Mouse (Mus musculus) myocyte (in vitro differentiated cells): ENCODE data around the gene Rapgef6.

Source experiments
- CEBPB ChIP-seq: IDR thresholded peaks from 2 replicates; pipeline ENCODE4 v1.6.1; 2011; ENCODE audit warnings: mild to moderate bottlenecking, moderate library complexity; ENCODE audit not compliant: poor library complexity, insufficient read depth, severe bottlenecking
- MAX ChIP-seq: IDR thresholded peaks from one replicate; pipeline ENCODE4 v1.6.1; 2011; ENCODE audit warnings: low read depth, mild to moderate bottlenecking, control low read depth
- MYOD1 ChIP-seq, 3 experiments: IDR thresholded peaks; one replicate each; pipeline ENCODE4 v1.6.1; 2011; ENCODE audit warnings: control low read depth in 2 of 3, low read depth in 2 of 3, mild to moderate bottlenecking in 2 of 3, moderate library complexity in 1 of 3; ENCODE audit not compliant: insufficient read length in 2 of 3, control insufficient read depth in 1 of 3
- POLR2A ChIP-seq: IDR thresholded peaks from one replicate; pipeline ENCODE4 v1.6.1; 2011; ENCODE audit warnings: low read depth, mild to moderate bottlenecking, control low read depth, moderate library complexity; ENCODE audit not compliant: insufficient read length
- REST ChIP-seq: IDR thresholded peaks from one replicate; pipeline ENCODE4 v1.6.1; 2011; ENCODE audit warnings: mild to moderate bottlenecking, control low read depth, moderate library complexity; ENCODE audit not compliant: insufficient read depth, insufficient read length
- USF1 ChIP-seq: IDR thresholded peaks from one replicate; pipeline ENCODE4 v1.6.1; 2011; ENCODE audit warnings: low read depth, mild to moderate bottlenecking, control low read depth, moderate library complexity

- TF ChIP-seq POLR2A (no peak), USF1 (no peak), CEBPB (0 out of 2 replicates have a peak, but pooled peaks have one; percentile 22), MYOD1 (IDR thresholded peaks at IDR 0.05; ENCODE audit: control insufficient read depth in 1 of 3, insufficient read length in 2 of 3, low read depth in 2 of 3) (no peak), REST (no peak), MAX (no peak)
These were observed 69.9 kb downstream of the Rapgef6 start for GRCm38 (mm10) chr11:54592585-54592984.
